9 mouse cellular contexts compared by ENCODE assay signal in the genomic region with DNA sequence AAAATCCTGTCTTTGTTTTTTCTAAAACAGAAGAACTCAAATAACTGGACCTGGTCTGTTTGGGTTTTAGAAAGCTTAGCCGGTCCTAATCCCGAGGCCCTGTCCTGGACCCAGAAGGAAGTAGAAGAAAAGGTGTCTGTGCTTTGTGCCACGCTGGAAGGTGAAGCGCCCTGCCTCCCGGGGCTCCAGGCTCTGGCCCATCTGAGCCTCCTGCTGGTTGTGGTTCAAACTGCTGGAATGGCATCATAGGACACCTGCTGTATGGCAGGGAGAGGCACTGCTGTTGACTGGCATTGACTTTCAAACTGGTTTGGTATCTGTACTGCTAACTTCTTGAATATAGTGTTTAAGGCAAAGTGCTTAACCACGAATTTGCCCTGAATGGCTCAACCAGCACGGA. TPM values are rescaled to one million over a fixed set of nuclear protein-coding genes. Genes with fewer than 3 reads are reported as not detected.
A peak's percentile ranks its signal among the peaks of the same experiment; 100 is the strongest.
DNase-seq lines count a peak whose midpoint lies in the region; ATAC-seq lines count a peak whose summit lies in the region.
"Had no signal": no experiment of that assay in that cellular context is flagged by ENCODE, and none has a peak within 500 bp of the region (broad histone marks: within the 10 kb centered on the region; RNA-seq: fewer than 3 reads in every experiment).

No protein-coding gene starts in this region.

- no peak for ATAC-seq in hindbrain, embryonic 13.5 days (ENCODE audit: low FRiP score)
- ATAC-seq in megakaryocyte progenitor cell, adult 5-6 weeks (replicated peaks; ENCODE audit: poor library complexity), result peak; percentile 49; the same call in 1 of the 2 replicates

- H3K4me2 ChIP-seq in hindbrain, embryonic 13.5 days, result 0 out of 2 replicates have a peak overlapping the region, but pooled peaks have one; percentile 6

- peak; percentile 76 to 87 for DNase-seq in adrenal gland, adult (ENCODE audit: inconsistent age in 2 of 2, low spot score in 1 of 2)
- no peak for DNase-seq in adrenal gland, postnatal 4 days (ENCODE audit: low spot score in 2 of 2)
- DNase-seq in right cerebral cortex, postnatal 14 days, result peak; percentile 25
- no peak for DNase-seq in right cerebral cortex, adult 2 months (ENCODE audit: low spot score in 2 of 2)
- DNase-seq in MN1 (ENCODE audit: low spot score), result no peak
- DNase-seq in cerebellum, adult 9-11 months, result no peak

- no peak overlapping the region for H3K9ac ChIP-seq in hindbrain, embryonic 13.5 days

- H3K9me3 ChIP-seq in hindbrain, embryonic 13.5 days, result no peaks in the 10 kb centered on the region

- H3K4me3 ChIP-seq in hindbrain, embryonic 13.5 days, result no peak overlapping the region
- H3K4me3 ChIP-seq: megakaryocyte, embryonic 14.5 days had no signal

- H3K36me3 ChIP-seq in hindbrain, embryonic 13.5 days, result no peaks in the 10 kb centered on the region

- H3K4me1 ChIP-seq in hindbrain, embryonic 13.5 days (replicated peaks), result peaks cover 24% of the 10 kb centered on the region

- no peak overlapping the region for H3K27ac ChIP-seq in hindbrain, embryonic 13.5 days

- WGBS in hindbrain, embryonic 13.5 days, result 61% methylated on average over 7 of the region's 7 CpGs

- H3K27me3 ChIP-seq in hindbrain, embryonic 13.5 days, result no peaks in the 10 kb centered on the region

RNA-seq across cellular contexts. Expression of a gene that starts 3.4 kb away (rescaled TPM):
- 10 to 100 TPM; 94.9 to 96.1 TPM for total RNA-seq in adrenal gland, postnatal 4 days (2021)
- polyA plus RNA-seq in hindbrain, embryonic 13.5 days (2015; fragmentation: Nextera tagmentation; extraction: Ambion mirVana), result 36.8 and 39.4 TPM in 2 replicates
- 0.83 and 1.3 TPM in 2 replicates for total RNA-seq in megakaryocyte progenitor cell, adult 5-6 weeks (2015)
- 1.2 and 3.2 TPM in 2 replicates for total RNA-seq in megakaryocyte progenitor cell, adult 5-6 weeks (2017)

Comparison
In these comparisons a context has a peak if more than half of its experiments do, and no peak if none do; other contexts are left out.
1. DNase-seq: peak in adrenal gland, adult (2 of 2) and right cerebral cortex, postnatal 14 days (single experiment); none in adrenal gland, postnatal 4 days (0 of 2), right cerebral cortex, adult 2 months (0 of 2), MN1 (single experiment) and cerebellum, adult 9-11 months (single experiment).
2. RNA of a gene that starts 3.4 kb away (total RNA-seq): 94.9 to 96.1 TPM in adrenal gland, postnatal 4 days; 0.83 to 3.2 TPM in megakaryocyte progenitor cell, adult 5-6 weeks; every median in the first group is over 10 times any median in the second.